Mouse (Mus musculus): ENCODE results near the gene Trio. TPM values are rescaled to one million over a fixed set of nuclear protein-coding genes. Genes with fewer than 3 reads are reported as not detected.

The Trio gene
- polyA plus RNA-seq, 1 experiment from 2014 or later, result 42.1 TPM

- Histone ChIP-seq H3K4me1 (ENCODE audit: control insufficient read depth, insufficient read depth, low read length) (peaks cover 57% of the 10 kb centered on the region), H3K9me3 (ENCODE audit: control insufficient read depth, low read length) (no peaks in the 10 kb centered on the region), H3K4me2 (replicated peaks; ENCODE audit: low read depth, low read length) (no peak overlapping the region), H3K9ac (ENCODE audit: low read depth, low read length) (no peak overlapping the region), H3K36me3 (ENCODE audit: control insufficient read depth, insufficient read depth, low read length) (no peaks in the 10 kb centered on the region), H3K27me3 (ENCODE audit: control insufficient read depth, insufficient read depth, low read length) (no peaks in the 10 kb centered on the region), H3K27ac (ENCODE audit: low read depth, low read length) (no peak overlapping the region), H3K4me3 (ENCODE audit: low read length) (no peak overlapping the region)
- 0 out of 2 replicates have a peak, but pooled peaks have one; percentile 22 for ATAC-seq (ENCODE audit: low FRiP score, low TSS enrichment)
- 31% methylated on average over 6 of the region's 6 CpGs for WGBS
These were observed 33.6 kb downstream of the Trio start for GRCm38 (mm10) chr15:27991892-27992593.

- no peak overlapping the region for H3K4me2 ChIP-seq (replicated peaks; ENCODE audit: low read depth, low read length)
- no peaks in the 10 kb centered on the region for H3K36me3 ChIP-seq (ENCODE audit: control insufficient read depth, insufficient read depth, low read length)
- no peaks in the 10 kb centered on the region for H3K27me3 ChIP-seq (ENCODE audit: control insufficient read depth, insufficient read depth, low read length)
- no peaks in the 10 kb centered on the region for H3K9me3 ChIP-seq (ENCODE audit: control insufficient read depth, low read length)
- H3K27ac ChIP-seq (ENCODE audit: low read depth, low read length), result no peak overlapping the region
- no peak overlapping the region for H3K4me3 ChIP-seq (ENCODE audit: low read length)
- peaks cover 53% of the 10 kb centered on the region for H3K4me1 ChIP-seq (ENCODE audit: control insufficient read depth, insufficient read depth, low read length)
- H3K9ac ChIP-seq (ENCODE audit: low read depth, low read length), result no peak overlapping the region
- ATAC-seq (ENCODE audit: low FRiP score, low TSS enrichment), result no peak
- WGBS, result 47% methylated on average over 17 of the region's 17 CpGs
These were observed 34.5 kb downstream of the Trio start for GRCm38 (mm10) chr15:27991066-27991701.

- Histone ChIP-seq H3K27ac (ENCODE audit: low read depth, low read length) (no peak overlapping the region), H3K4me3 (ENCODE audit: low read length) (no peak overlapping the region), H3K27me3 (ENCODE audit: control insufficient read depth, insufficient read depth, low read length) (no peaks in the 10 kb centered on the region), H3K9me3 (ENCODE audit: control insufficient read depth, low read length) (no peaks in the 10 kb centered on the region), H3K4me2 (replicated peaks; ENCODE audit: low read depth, low read length) (no peak overlapping the region), H3K9ac (ENCODE audit: low read depth, low read length) (no peak overlapping the region), H3K4me1 (ENCODE audit: control insufficient read depth, insufficient read depth, low read length) (peaks cover 32% of the 10 kb centered on the region), H3K36me3 (ENCODE audit: control insufficient read depth, insufficient read depth, low read length) (no peaks in the 10 kb centered on the region)
- 85% methylated on average over 7 of the region's 7 CpGs for WGBS
- no peak for ATAC-seq (ENCODE audit: low FRiP score, low TSS enrichment)
These were observed 37.7 kb downstream of the Trio start for GRCm38 (mm10) chr15:27987979-27988378.

- no peak for ATAC-seq (ENCODE audit: low FRiP score, low TSS enrichment)
- Histone ChIP-seq H3K4me3 (ENCODE audit: low read length) (no peak overlapping the region), H3K4me2 (replicated peaks; ENCODE audit: low read depth, low read length) (no peak overlapping the region), H3K36me3 (ENCODE audit: control insufficient read depth, insufficient read depth, low read length) (no peaks in the 10 kb centered on the region), H3K27me3 (ENCODE audit: control insufficient read depth, insufficient read depth, low read length) (no peaks in the 10 kb centered on the region), H3K27ac (ENCODE audit: low read depth, low read length) (no peak overlapping the region), H3K9ac (ENCODE audit: low read depth, low read length) (no peak overlapping the region), H3K9me3 (ENCODE audit: control insufficient read depth, low read length) (no peaks in the 10 kb centered on the region), H3K4me1 (ENCODE audit: control insufficient read depth, insufficient read depth, low read length) (peaks cover 22% of the 10 kb centered on the region)
- WGBS, result 65% methylated on average over 2 of the region's 2 CpGs
These were observed 40.8 kb downstream of the Trio start for GRCm38 (mm10) chr15:27984881-27985280.

- Histone ChIP-seq H3K4me3 (ENCODE audit: low read length) (no peak overlapping the region), H3K4me2 (replicated peaks; ENCODE audit: low read depth, low read length) (no peak overlapping the region), H3K9me3 (ENCODE audit: control insufficient read depth, low read length) (no peaks in the 10 kb centered on the region), H3K9ac (ENCODE audit: low read depth, low read length) (no peak overlapping the region), H3K27ac (ENCODE audit: low read depth, low read length) (no peak overlapping the region), H3K4me1 (ENCODE audit: control insufficient read depth, insufficient read depth, low read length) (peaks cover 18% of the 10 kb centered on the region), H3K36me3 (ENCODE audit: control insufficient read depth, insufficient read depth, low read length) (no peaks in the 10 kb centered on the region), H3K27me3 (ENCODE audit: control insufficient read depth, insufficient read depth, low read length) (no peaks in the 10 kb centered on the region)
- 41% methylated on average over 13 of the region's 13 CpGs for WGBS
- 0 out of 2 replicates have a peak, but pooled peaks have one; percentile 21 for ATAC-seq (ENCODE audit: low FRiP score, low TSS enrichment)
These were observed 43.7 kb downstream of the Trio start for GRCm38 (mm10) chr15:27981764-27982500.

GRCm38 (mm10) chr15:27981258-27981657 lies 44.4 kb downstream of the Trio start:
- 26% methylated on average over 3 of the region's 3 CpGs for WGBS
- H3K27me3 ChIP-seq (ENCODE audit: control insufficient read depth, insufficient read depth, low read length), result no peaks in the 10 kb centered on the region
- no peak overlapping the region for H3K4me3 ChIP-seq (ENCODE audit: low read length)
- H3K4me2 ChIP-seq (replicated peaks; ENCODE audit: low read depth, low read length), result no peak overlapping the region
- peaks cover 18% of the 10 kb centered on the region for H3K4me1 ChIP-seq (ENCODE audit: control insufficient read depth, insufficient read depth, low read length)
- 0 out of 2 replicates have a peak, but pooled peaks have one; percentile 28 for ATAC-seq (ENCODE audit: low FRiP score, low TSS enrichment)
- no peak overlapping the region for H3K27ac ChIP-seq (ENCODE audit: low read depth, low read length)
- H3K9ac ChIP-seq (ENCODE audit: low read depth, low read length), result no peak overlapping the region
- 0 out of 2 replicates have a peak, but pooled peaks cover under 1% of the 10 kb centered on the region for H3K9me3 ChIP-seq (ENCODE audit: control insufficient read depth, low read length)
- no peaks in the 10 kb centered on the region for H3K36me3 ChIP-seq (ENCODE audit: control insufficient read depth, insufficient read depth, low read length)

GRCm38 (mm10) chr15:27980436-27980835 lies 45.2 kb downstream of the Trio start:
- WGBS, result 69% methylated on average over 13 of the region's 13 CpGs
- no peak for ATAC-seq (ENCODE audit: low FRiP score, low TSS enrichment)

GRCm38 (mm10) chr15:27976950-27977349 lies 48.7 kb downstream of the Trio start:
- no peak for ATAC-seq (ENCODE audit: low FRiP score, low TSS enrichment)
- Histone ChIP-seq H3K27ac (ENCODE audit: low read depth, low read length) (no peak overlapping the region), H3K36me3 (ENCODE audit: control insufficient read depth, insufficient read depth, low read length) (no peaks in the 10 kb centered on the region), H3K4me3 (ENCODE audit: low read length) (no peak overlapping the region), H3K27me3 (ENCODE audit: control insufficient read depth, insufficient read depth, low read length) (no peaks in the 10 kb centered on the region), H3K4me1 (ENCODE audit: control insufficient read depth, insufficient read depth, low read length) (peaks cover 13% of the 10 kb centered on the region; the same call in 1 of the 2 replicates), H3K4me2 (replicated peaks; ENCODE audit: low read depth, low read length) (no peak overlapping the region), H3K9me3 (ENCODE audit: control insufficient read depth, low read length) (0 out of 2 replicates have a peak, but pooled peaks cover 3% of the 10 kb centered on the region), H3K9ac (ENCODE audit: low read depth, low read length) (no peak overlapping the region)
- WGBS, result 67% methylated on average over 4 of the region's 4 CpGs

More at GRCm38 (mm10) chr15:27980436-27980835, 45.2 kb downstream of the Trio start:
- H3K36me3 ChIP-seq (ENCODE audit: control insufficient read depth, insufficient read depth, low read length), result no peaks in the 10 kb centered on the region
- H3K9ac ChIP-seq (ENCODE audit: low read depth, low read length), result no peak overlapping the region
- H3K27me3 ChIP-seq (ENCODE audit: control insufficient read depth, insufficient read depth, low read length), result no peaks in the 10 kb centered on the region
- peaks cover 18% of the 10 kb centered on the region for H3K4me1 ChIP-seq (ENCODE audit: control insufficient read depth, insufficient read depth, low read length)
- H3K4me3 ChIP-seq (ENCODE audit: low read length), result no peak overlapping the region
- H3K4me2 ChIP-seq (replicated peaks; ENCODE audit: low read depth, low read length), result no peak overlapping the region
- H3K9me3 ChIP-seq (ENCODE audit: control insufficient read depth, low read length), result 0 out of 2 replicates have a peak, but pooled peaks cover 3% of the 10 kb centered on the region
- H3K27ac ChIP-seq (ENCODE audit: low read depth, low read length), result no peak overlapping the region

Data from kidney, embryonic 14.5 days (tissue).